Comparison of ENCODE assay signal across 20 mouse cellular contexts in the genomic region with DNA sequence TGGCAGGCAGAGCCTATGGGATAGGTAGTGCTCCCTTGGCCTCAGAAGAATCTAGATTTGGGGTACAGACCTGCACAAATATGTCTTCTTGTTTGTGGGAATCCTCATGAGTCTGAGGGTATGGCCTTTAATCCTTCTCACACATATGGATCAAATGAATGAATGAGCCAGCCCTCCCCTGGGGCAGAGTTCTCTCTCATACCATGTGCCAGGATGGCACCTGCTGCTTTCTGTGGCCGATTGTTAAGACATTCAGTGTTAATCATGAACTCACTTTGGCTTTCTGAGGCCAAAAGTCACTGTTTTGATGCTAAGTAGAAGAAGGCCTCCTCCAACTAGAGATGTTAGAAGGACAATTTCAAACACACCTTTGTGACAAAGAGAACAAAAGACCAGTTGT.
A peak's percentile ranks its signal among the peaks of the same experiment; 100 is the strongest.
DNase-seq lines count a peak whose midpoint lies in the region; ATAC-seq and TF ChIP-seq lines count a peak whose summit lies in the region.
"Had no signal": no experiment of that assay in that cellular context is flagged by ENCODE, and none has a peak within 500 bp of the region (broad histone marks: within the 10 kb centered on the region; RNA-seq: fewer than 3 reads in every experiment).

No protein-coding gene starts in this region.

- no peak for TF ChIP-seq POLR2A in cerebellum, adult 2 months (IDR thresholded peaks at IDR 0.05; ENCODE audit: borderline replicate concordance, insufficient read depth, low read length)

- no peak overlapping the region for H3K27ac ChIP-seq in kidney, embryonic 15.5 days
- no peak overlapping the region for H3K27ac ChIP-seq in cerebellum, adult 2 months (ENCODE audit: insufficient read depth, low read length)
- H3K27ac ChIP-seq in limb, embryonic 10.5 days = no peak overlapping the region
- H3K27ac ChIP-seq: forebrain, embryonic 10.5 days; heart, adult 2 months; heart, embryonic 10.5 days; hindbrain, embryonic 12.5 days; hindbrain, embryonic 15.5 days had no signal

- H3K9me3 ChIP-seq in kidney, embryonic 15.5 days (replicated peaks) = no peaks in the 10 kb centered on the region
- no peaks in the 10 kb centered on the region for H3K9me3 ChIP-seq in limb, embryonic 10.5 days (replicated peaks)
- H3K9me3 ChIP-seq: heart, embryonic 10.5 days; hindbrain, embryonic 12.5 days; hindbrain, embryonic 15.5 days had no signal

- H3K36me3 ChIP-seq in kidney, embryonic 15.5 days = no peaks in the 10 kb centered on the region
- H3K36me3 ChIP-seq in limb, embryonic 10.5 days = no peaks in the 10 kb centered on the region
- H3K36me3 ChIP-seq: forebrain, embryonic 10.5 days; heart, embryonic 10.5 days; hindbrain, embryonic 12.5 days; hindbrain, embryonic 15.5 days had no signal

- DNase-seq in kidney, adult 11 months = peak; percentile 66
- DNase-seq in kidney, adult 8-10 months = peak; percentile 66 to 70
- DNase-seq in kidney, adult 9 months = peak; percentile 77
- peak; percentile 61 to 74 for DNase-seq in kidney, postnatal 25 days
- DNase-seq in cerebellum, adult 2 months = no peak
- DNase-seq in limb, embryonic 10.5 days (ENCODE audit: low spot score) = no peak
- DNase-seq: adrenal gland, adult 8-10 months; adrenal gland, postnatal 25 days; cerebellum, adult 11-12 months; cerebellum, adult 9-10 months; cerebellum, postnatal 14 days; gastrocnemius, postnatal 25 days; heart, adult 2 months had no signal

- H3K4me1 ChIP-seq in kidney, embryonic 15.5 days = no peaks in the 10 kb centered on the region
- no peaks in the 10 kb centered on the region for H3K4me1 ChIP-seq in cerebellum, adult 2 months (ENCODE audit: control insufficient read depth, insufficient read depth, low read length)
- H3K4me1 ChIP-seq in limb, embryonic 10.5 days = no peaks in the 10 kb centered on the region
- H3K4me1 ChIP-seq: forebrain, embryonic 10.5 days; heart, embryonic 10.5 days; hindbrain, embryonic 12.5 days; hindbrain, embryonic 15.5 days had no signal

- no peak overlapping the region for H3K4me3 ChIP-seq in kidney, embryonic 15.5 days (replicated peaks)
- no peak overlapping the region for H3K4me3 ChIP-seq in cerebellum, adult 2 months (replicated peaks; ENCODE audit: insufficient read depth, low read depth, low read length)
- no peak overlapping the region for H3K4me3 ChIP-seq in limb, embryonic 10.5 days
- H3K4me3 ChIP-seq: forebrain, embryonic 10.5 days; heart, adult 2 months; heart, embryonic 10.5 days; hindbrain, embryonic 12.5 days; hindbrain, embryonic 15.5 days had no signal

- no peaks in the 10 kb centered on the region for H3K27me3 ChIP-seq in kidney, embryonic 15.5 days
- no peaks in the 10 kb centered on the region for H3K27me3 ChIP-seq in cerebellum, adult 2 months (ENCODE audit: control insufficient read depth, insufficient read depth, low read length)
- H3K27me3 ChIP-seq in limb, embryonic 10.5 days (ENCODE audit: low read depth, poor library complexity, severe bottlenecking) = no peaks in the 10 kb centered on the region
- H3K27me3 ChIP-seq: hindbrain, embryonic 12.5 days; hindbrain, embryonic 15.5 days had no signal

- TF ChIP-seq CTCF in cerebellum, adult 2 months (IDR thresholded peaks at IDR 0.05; ENCODE audit: borderline replicate concordance, insufficient read depth, low read depth, low read length) = no peak

- no peak overlapping the region for H3K4me2 ChIP-seq in kidney, embryonic 15.5 days
- H3K4me2 ChIP-seq: hindbrain, embryonic 12.5 days; hindbrain, embryonic 15.5 days had no signal

- no peak for ATAC-seq in kidney, embryonic 15.5 days (replicated peaks; ENCODE audit: low FRiP score)
- ATAC-seq: activated CD4-positive, CD25-positive, alpha-beta regulatory T cell, adult 4 months; forebrain, embryonic 14.5 days had no signal

- no peak overlapping the region for H3K9ac ChIP-seq in kidney, embryonic 15.5 days
- H3K9ac ChIP-seq: hindbrain, embryonic 12.5 days; hindbrain, embryonic 15.5 days had no signal

- WGBS in kidney, embryonic 15.5 days = 61% methylated on average over 1 of the region's 1 CpGs
- 8% methylated on average over 1 of the region's 1 CpGs for WGBS in cerebellum, adult 2 months
- WGBS in limb, embryonic 10.5 days = 62% methylated on average over 1 of the region's 1 CpGs

Comparison
In these comparisons a context has a peak if more than half of its experiments do, and no peak if none do; other contexts are left out.
1. DNase-seq: peak in kidney, adult 11 months (single experiment), kidney, adult 8-10 months (2 of 2), kidney, adult 9 months (single experiment) and kidney, postnatal 25 days (2 of 2); none in cerebellum, adult 2 months (0 of 2) and limb, embryonic 10.5 days (single experiment).